Comparison of ENCODE assay signal across 8 mouse cellular contexts in genomic region chr7:135768592-135768991, GRCm38 (mm10). TPM values are rescaled to one million over a fixed set of nuclear protein-coding genes. Genes with fewer than 3 reads are reported as not detected.
A peak's percentile ranks its signal among the peaks of the same experiment; 100 is the strongest.
DNase-seq lines count a peak whose midpoint lies in the region; TF ChIP-seq lines count a peak whose summit lies in the region.

No protein-coding gene starts in this region.

- no peaks in the 10 kb centered on the region for H3K4me1 ChIP-seq in ES-Bruce4 (ENCODE audit: control insufficient read depth, insufficient read depth, low read length)
- no peaks in the 10 kb centered on the region for H3K4me1 ChIP-seq in embryonic fibroblast, embryonic 13.5 days (ENCODE audit: control insufficient read depth, insufficient read depth, low read length)

- H3K9me3 ChIP-seq in ES-Bruce4 (replicated peaks; ENCODE audit: control insufficient read depth, insufficient read depth, low read length, poor library complexity, severe bottlenecking), result no peaks in the 10 kb centered on the region

- peak; percentile 73 to 80 for DNase-seq in adrenal gland, postnatal 4 days (ENCODE audit: low spot score in 2 of 2)
- DNase-seq in heart, postnatal 14 days, result peak; percentile 89 to 95
- DNase-seq in layer of hippocampus, adult 9-10 months (ENCODE audit: low spot score), result peak; percentile 76
- peak; percentile 95 for DNase-seq in lung, postnatal 14 days
- DNase-seq in right cerebral cortex, postnatal 10 days (ENCODE audit: low spot score in 2 of 2), result peak; percentile 86 to 90
- DNase-seq in urinary bladder, postnatal 10 days (ENCODE audit: low spot score), result peak; percentile 61

- no peaks in the 10 kb centered on the region for H3K27me3 ChIP-seq in ES-Bruce4 (ENCODE audit: control insufficient read depth, insufficient read depth, low read length, poor library complexity, severe bottlenecking)

- intact Hi-C loops in heart, postnatal 14 days (cut with DNase I), result no loop called here

- no peak overlapping the region for H3K9ac ChIP-seq in ES-Bruce4 (ENCODE audit: low read depth, poor library complexity, severe bottlenecking)

- TF ChIP-seq EP300 in ES-Bruce4 (IDR thresholded peaks at IDR 0.05; ENCODE audit: insufficient read depth, low read depth, low read length), result no peak

- H3K27ac ChIP-seq in ES-Bruce4 (ENCODE audit: insufficient read depth, low read length), result no peak overlapping the region
- H3K27ac ChIP-seq in embryonic fibroblast, embryonic 13.5 days (ENCODE audit: insufficient read depth, low read length), result no peak overlapping the region

- TF ChIP-seq CTCF in ES-Bruce4 (IDR thresholded peaks at IDR 0.05; ENCODE audit: low read depth, low read length), result peak; percentile 82
- TF ChIP-seq CTCF in embryonic fibroblast, embryonic 13.5 days (IDR thresholded peaks at IDR 0.05; ENCODE audit: borderline replicate concordance, insufficient read depth, low read length), result peak; percentile 67

- no peaks in the 10 kb centered on the region for H3K36me3 ChIP-seq in ES-Bruce4 (ENCODE audit: control insufficient read depth, insufficient read depth, low read length, poor library complexity, severe bottlenecking)

- H3K4me3 ChIP-seq in ES-Bruce4 (ENCODE audit: low read depth, low read length), result no peak overlapping the region
- no peak overlapping the region for H3K4me3 ChIP-seq in embryonic fibroblast, embryonic 13.5 days (ENCODE audit: insufficient read depth, low read length)

- TF ChIP-seq POLR2A in ES-Bruce4 (IDR thresholded peaks at IDR 0.05; ENCODE audit: insufficient read depth, low read length), result no peak
- TF ChIP-seq POLR2A in embryonic fibroblast, embryonic 13.5 days (IDR thresholded peaks at IDR 0.05; ENCODE audit: low read depth, low read length), result no peak

RNA-seq across cellular contexts. Expression of gene Mki67, which starts 52.4 kb away (rescaled TPM):
- 217 and 225 TPM in 2 replicates for polyA plus RNA-seq in ES-Bruce4 (2011; ENCODE audit: insufficient read depth, insufficient read length, low read depth, missing spikeins)
- total RNA-seq in adrenal gland, postnatal 4 days (2021), result 10 to 100 TPM; 68.1 to 95.6 TPM
- 76.0 and 120 TPM in 2 replicates for polyA plus RNA-seq in embryonic fibroblast, embryonic 13.5 days (2011; ENCODE audit: insufficient read length, low read depth, missing spikeins)
- total RNA-seq in heart, postnatal 14 days (2021), result 10 to 100 TPM; 10.0 to 18.6 TPM
